Mouse (Mus musculus) hindbrain, embryonic 16.5 days (tissue): ENCODE measurements at regions not wholly inside any gene's neighbourhood (a gene's known extent, or its start where the extent isn't known, plus 50 kb on each side); places are given as distances from the start of the nearest gene placed in this dataset.

Experiments
- ATAC-seq: fragments of 200-750 bp; cut with Nextera tagmentation; 2 replicates; pipeline ENCODE4 v1.8.0; 2017; ENCODE audit warnings: moderate TSS enrichment, moderate library complexity
- H3K27ac ChIP-seq: fragments of 300-500 bp; sonication (generic); 2 replicates; pipeline ENCODE4 v1.5.1; 2014; ENCODE audit warnings: low read depth, mild to moderate bottlenecking, control low read depth, low read length, moderate library complexity
- H3K27me3 ChIP-seq: fragments of 300-500 bp; sonication (generic); replicated peaks from 2 replicates; pipeline ENCODE4 v1.6.1; 2014; ENCODE audit warnings: low read length; ENCODE audit not compliant: control insufficient read depth, insufficient read depth
- H3K36me3 ChIP-seq: fragments of 300-500 bp; sonication (generic); 2 replicates; pipeline ENCODE4 v1.6.1; 2014; ENCODE audit warnings: mild to moderate bottlenecking, low read length, moderate library complexity, mixed read lengths; ENCODE audit not compliant: control insufficient read depth, insufficient read depth
- H3K4me1 ChIP-seq: fragments of 300-500 bp; sonication (generic); 2 replicates; pipeline ENCODE4 v1.6.1; 2014; ENCODE audit warnings: low read depth, low read length; ENCODE audit not compliant: control insufficient read depth, insufficient read depth
- H3K4me2 ChIP-seq: fragments of 300-500 bp; sonication (generic); 2 replicates; pipeline ENCODE4 v1.6.1; 2014; ENCODE audit warnings: mild to moderate bottlenecking, low read length, control low read depth, moderate library complexity
- H3K4me3 ChIP-seq: fragments of 300-500 bp; sonication (generic); 2 replicates; pipeline ENCODE4 v1.5.1; 2014; ENCODE audit warnings: mild to moderate bottlenecking, low read length, control low read depth, moderate library complexity
- H3K9ac ChIP-seq: fragments of 300-500 bp; sonication (generic); 2 replicates; pipeline ENCODE4 v1.6.1; 2014; ENCODE audit warnings: low read depth, mild to moderate bottlenecking, control low read depth, low read length, moderate library complexity
- H3K9me3 ChIP-seq: fragments of 300-500 bp; sonication (generic); 2 replicates; pipeline ENCODE4 v1.6.1; 2014; ENCODE audit warnings: mild to moderate bottlenecking, low read length, moderate library complexity; ENCODE audit not compliant: control insufficient read depth
- WGBS: fragments of 180-500 bp; shearing (Covaris S2); extraction: QIAGEN DNeasy Blood & Tissue Kit; methylation state at CpG from one replicate; pipeline ENCODE4 v1.1.7; 2014; 5-methylcytosine and 5-hydroxymethylcytosine counted together

- H3K4me2 ChIP-seq: no peak overlapping the region
- no peak overlapping the region for H3K9ac ChIP-seq
- H3K36me3 ChIP-seq: no peaks in the 10 kb centered on the region
- no peaks in the 10 kb centered on the region for H3K9me3 ChIP-seq
- 34% methylated on average over 7 of the region's 7 CpGs for WGBS
- H3K4me1 ChIP-seq: peaks cover 5% of the 10 kb centered on the region; the same call in 1 of the 2 replicates
- no peak for ATAC-seq
- no peaks in the 10 kb centered on the region for H3K27me3 ChIP-seq
- no peak overlapping the region for H3K4me3 ChIP-seq
- H3K27ac ChIP-seq: no peak overlapping the region
These were observed 292.6 kb upstream of the Castor2 start for GRCm38 (mm10) chr5:133806891-133807290.

- Histone ChIP-seq H3K4me3 (no peak overlapping the region), H3K27me3 (no peaks in the 10 kb centered on the region), H3K4me1 (peaks cover 4% of the 10 kb centered on the region; the same call in 1 of the 2 replicates), H3K4me2 (no peak overlapping the region), H3K9me3 (peaks cover 2% of the 10 kb centered on the region; the same call in 1 of the 2 replicates), H3K36me3 (no peaks in the 10 kb centered on the region), H3K27ac (no peak overlapping the region), H3K9ac (no peak overlapping the region)
- ATAC-seq: no peak
- 86% methylated on average over 3 of the region's 3 CpGs for WGBS
These were observed 297.5 kb upstream of the Castor2 start for GRCm38 (mm10) chr5:133802001-133802400.

GRCm38 (mm10) chr5:133795638-133796037 lies 303.9 kb upstream of the Castor2 start:
- peaks cover 3% of the 10 kb centered on the region; the same call in 1 of the 2 replicates for H3K9me3 ChIP-seq
- ATAC-seq: no peak

GRCm38 (mm10) chr5:133790726-133791125 lies 308.8 kb upstream of the Castor2 start:
- Histone ChIP-seq H3K27ac (no peak overlapping the region), H3K4me2 (no peak overlapping the region), H3K9ac (no peak overlapping the region), H3K27me3 (no peaks in the 10 kb centered on the region), H3K4me1 (no peaks in the 10 kb centered on the region), H3K9me3 (no peaks in the 10 kb centered on the region), H3K4me3 (no peak overlapping the region), H3K36me3 (no peaks in the 10 kb centered on the region)
- 55% methylated on average over 6 of the region's 6 CpGs for WGBS
- ATAC-seq: no peak

More at GRCm38 (mm10) chr5:133795638-133796037, 303.9 kb upstream of the Castor2 start:
- H3K36me3 ChIP-seq: no peaks in the 10 kb centered on the region
- H3K27ac ChIP-seq: no peak overlapping the region
- H3K4me3 ChIP-seq: no peak overlapping the region
- no peak overlapping the region for H3K9ac ChIP-seq
- 44% methylated on average over 3 of the region's 3 CpGs for WGBS
- H3K4me1 ChIP-seq: no peaks in the 10 kb centered on the region
- H3K27me3 ChIP-seq: no peaks in the 10 kb centered on the region
- no peak overlapping the region for H3K4me2 ChIP-seq

GRCm38 (mm10) chr5:133788006-133788405 lies 311.5 kb upstream of the Castor2 start:
- no peak overlapping the region for H3K27ac ChIP-seq
- H3K4me3 ChIP-seq: no peak overlapping the region
- no peak overlapping the region for H3K4me2 ChIP-seq
- H3K27me3 ChIP-seq: no peaks in the 10 kb centered on the region
- ATAC-seq: no peak
- 85% methylated on average over 8 of the region's 8 CpGs for WGBS
- no peaks in the 10 kb centered on the region for H3K9me3 ChIP-seq
- no peaks in the 10 kb centered on the region for H3K4me1 ChIP-seq
- H3K9ac ChIP-seq: no peak overlapping the region
- no peaks in the 10 kb centered on the region for H3K36me3 ChIP-seq

GRCm38 (mm10) chr5:133787491-133787890 lies 312.0 kb upstream of the Castor2 start:
- Histone ChIP-seq H3K4me1 (no peaks in the 10 kb centered on the region), H3K27ac (no peak overlapping the region), H3K27me3 (no peaks in the 10 kb centered on the region), H3K9me3 (no peaks in the 10 kb centered on the region), H3K4me2 (no peak overlapping the region), H3K9ac (no peak overlapping the region), H3K36me3 (no peaks in the 10 kb centered on the region), H3K4me3 (no peak overlapping the region)
- 66% methylated on average over 7 of the region's 7 CpGs for WGBS
- no peak for ATAC-seq

GRCm38 (mm10) chr5:133776591-133776990 lies 322.9 kb upstream of the Castor2 start:
- H3K4me2 ChIP-seq: no peak overlapping the region
- H3K9me3 ChIP-seq: no peaks in the 10 kb centered on the region
- H3K36me3 ChIP-seq: no peaks in the 10 kb centered on the region
- no peaks in the 10 kb centered on the region for H3K4me1 ChIP-seq
- H3K9ac ChIP-seq: no peak overlapping the region
- no peak overlapping the region for H3K27ac ChIP-seq
- ATAC-seq: no peak
- H3K27me3 ChIP-seq: no peaks in the 10 kb centered on the region
- no peak overlapping the region for H3K4me3 ChIP-seq

GRCm38 (mm10) chr5:133774116-133774515 lies 325.4 kb upstream of the Castor2 start:
- Histone ChIP-seq H3K4me2 (no peak overlapping the region), H3K4me3 (no peak overlapping the region), H3K4me1 (no peaks in the 10 kb centered on the region), H3K27me3 (no peaks in the 10 kb centered on the region), H3K36me3 (no peaks in the 10 kb centered on the region), H3K9ac (no peak overlapping the region), H3K27ac (no peak overlapping the region), H3K9me3 (no peaks in the 10 kb centered on the region)
- 88% methylated on average over 3 of the region's 3 CpGs for WGBS
- no peak for ATAC-seq

- Histone ChIP-seq H3K4me2 (no peak overlapping the region), H3K9ac (no peak overlapping the region), H3K4me3 (no peak overlapping the region), H3K27ac (no peak overlapping the region), H3K27me3 (no peaks in the 10 kb centered on the region), H3K9me3 (peaks cover 2% of the 10 kb centered on the region; the same call in 1 of the 2 replicates), H3K4me1 (no peaks in the 10 kb centered on the region), H3K36me3 (no peaks in the 10 kb centered on the region)
- no peak for ATAC-seq
- WGBS: 75% methylated on average over 2 of the region's 2 CpGs
These were observed 330.7 kb upstream of the Castor2 start for GRCm38 (mm10) chr5:133768856-133769255.

- ATAC-seq: no peak
- 97% methylated on average over 2 of the region's 2 CpGs for WGBS
- H3K4me3 ChIP-seq: no peak overlapping the region
- no peak overlapping the region for H3K9ac ChIP-seq
- no peaks in the 10 kb centered on the region for H3K36me3 ChIP-seq
- H3K4me1 ChIP-seq: peaks cover 2% of the 10 kb centered on the region; the same call in 1 of the 2 replicates
- no peaks in the 10 kb centered on the region for H3K9me3 ChIP-seq
- H3K27ac ChIP-seq: no peak overlapping the region
- H3K27me3 ChIP-seq: no peaks in the 10 kb centered on the region
- H3K4me2 ChIP-seq: no peak overlapping the region
These were observed 341.7 kb upstream of the Castor2 start for GRCm38 (mm10) chr5:133757817-133758216.
